Mouse (Mus musculus): Measurements from ENCODE around the gene Robo2.
"Not testable (repeated sequence)": the region's sequence is repeated elsewhere in the genome, so short reads cannot be mapped to it uniquely, and the experiment has no call there.

Gene Robo2

GRCm38 (mm10) chr16:74200705-74201104, 210.9 kb downstream of the Robo2 start:
- in situ Hi-C loops (cut with MboI, MseI), result no loop called here

GRCm38 (mm10) chr16:74200024-74200703, 211.5 kb downstream of the Robo2 start:
- in situ Hi-C loops (cut with MboI, MseI), result no loop called here

- in situ Hi-C loops (cut with MboI, MseI), result loop anchor here (25.0 kb wide), 1 partner anchor 1769 kb away; no protein-coding TSS in a partner anchor
These were observed 218.6 kb downstream of the Robo2 start for GRCm38 (mm10) chr16:74192979-74193554.

GRCm38 (mm10) chr16:74191621-74192020, 220.0 kb downstream of the Robo2 start:
- in situ Hi-C loops (cut with MboI, MseI), result loop anchor here (25.0 kb wide), 1 partner anchor 1771 kb away; no protein-coding TSS in a partner anchor

GRCm38 (mm10) chr16:74182509-74183113, 229.0 kb downstream of the Robo2 start:
- in situ Hi-C loops (cut with MboI, MseI), result loop anchor here (25.0 kb wide), 1 partner anchor 1780 kb away; no protein-coding TSS in a partner anchor

- in situ Hi-C loops (cut with MboI, MseI), result no loop called here
These were observed 239.0 kb downstream of the Robo2 start for GRCm38 (mm10) chr16:74172673-74173072.

GRCm38 (mm10) chr16:74169642-74170041, 242.0 kb downstream of the Robo2 start:
- in situ Hi-C loops (cut with MboI, MseI), result no loop called here

GRCm38 (mm10) chr16:74169121-74169520, 242.5 kb downstream of the Robo2 start:
- in situ Hi-C loops (cut with MboI, MseI), result no loop called here

- in situ Hi-C loops (cut with MboI, MseI), result no loop called here
These were observed 243.8 kb downstream of the Robo2 start for GRCm38 (mm10) chr16:74167832-74168231.

GRCm38 (mm10) chr16:74162041-74162440, 249.6 kb downstream of the Robo2 start:
- in situ Hi-C loops (cut with MboI, MseI), result no loop called here

GRCm38 (mm10) chr16:74159189-74159588, 252.4 kb downstream of the Robo2 start:
- in situ Hi-C loops (cut with MboI, MseI), result no loop called here

GRCm38 (mm10) chr16:74136181-74136580, 275.4 kb downstream of the Robo2 start:
- in situ Hi-C loops (cut with MboI, MseI), result no loop called here

- in situ Hi-C loops (cut with MboI, MseI), result no loop called here
These were observed 278.8 kb downstream of the Robo2 start for GRCm38 (mm10) chr16:74132833-74133232.

- in situ Hi-C loops (cut with MboI, MseI), result no loop called here
These were observed 280.3 kb downstream of the Robo2 start for GRCm38 (mm10) chr16:74131370-74131769.

- in situ Hi-C loops (cut with MboI, MseI), result no loop called here
These were observed 283.1 kb downstream of the Robo2 start for GRCm38 (mm10) chr16:74128443-74128983.

GRCm38 (mm10) chr16:74113155-74113554, 298.5 kb downstream of the Robo2 start:
- in situ Hi-C loops (cut with MboI, MseI), result no loop called here

GRCm38 (mm10) chr16:74111101-74111500, 300.5 kb downstream of the Robo2 start:
- in situ Hi-C loops (cut with MboI, MseI), result no loop called here

- in situ Hi-C loops (cut with MboI, MseI), result not testable (repeated sequence)
These were observed 307.2 kb downstream of the Robo2 start for GRCm38 (mm10) chr16:74104449-74104848.

GRCm38 (mm10) chr16:74092997-74093801, 318.4 kb downstream of the Robo2 start:
- in situ Hi-C loops (cut with MboI, MseI), result no loop called here

GRCm38 (mm10) chr16:74089951-74090350, 321.7 kb downstream of the Robo2 start:
- in situ Hi-C loops (cut with MboI, MseI), result no loop called here

- in situ Hi-C loops (cut with MboI, MseI), result no loop called here
These were observed 327.4 kb downstream of the Robo2 start for GRCm38 (mm10) chr16:74084188-74084587.

GRCm38 (mm10) chr16:74072671-74073070, 339.0 kb downstream of the Robo2 start:
- in situ Hi-C loops (cut with MboI, MseI), result no loop called here

All from T-helper 1 cell (primary cell).